18 mouse cellular contexts compared by ENCODE assay signal in genomic region chr6:112330520-112331222, GRCm38 (mm10). TPM values are rescaled to one million over a fixed set of nuclear protein-coding genes. Genes with fewer than 3 reads are reported as not detected.
"Had no signal": no experiment of that assay in that cellular context is flagged by ENCODE, and none has a peak within 500 bp of the region (broad histone marks: within the 10 kb centered on the region; RNA-seq: fewer than 3 reads in every experiment).

No protein-coding gene starts in this region.

- H3K27me3 ChIP-seq: limb, embryonic 12.5 days; megakaryocyte, embryonic 14.5 days; midbrain, embryonic 15.5 days; neural tube, embryonic 13.5 days had no signal

- ATAC-seq: midbrain, embryonic 15.5 days had no signal

- H3K27ac ChIP-seq: layer of hippocampus, adult 2 months; limb, embryonic 12.5 days; liver, embryonic 14.5 days; midbrain, embryonic 15.5 days; neural tube, embryonic 13.5 days; stomach, postnatal 0 days had no signal

- H3K36me3 ChIP-seq: limb, embryonic 12.5 days; midbrain, embryonic 15.5 days; neural tube, embryonic 13.5 days had no signal

- DNase-seq: kidney, adult 9 months; kidney, postnatal 10 days; kidney, postnatal 4 days; liver; lung, embryonic 14.5 days; lung, postnatal 10 days; lung, postnatal 4 days; right cerebral cortex, adult 18-20 months; thymus, postnatal 14 days had no signal

- H3K4me1 ChIP-seq: limb, embryonic 12.5 days; megakaryocyte, embryonic 14.5 days; midbrain, embryonic 15.5 days had no signal

- H3K4me3 ChIP-seq: layer of hippocampus, adult 2 months; limb, embryonic 12.5 days; megakaryocyte, embryonic 14.5 days; midbrain, embryonic 15.5 days; neural tube, embryonic 13.5 days had no signal

- H3K4me2 ChIP-seq: limb, embryonic 12.5 days; lung, embryonic 14.5 days; midbrain, embryonic 11.5 days; midbrain, embryonic 15.5 days; neural tube, embryonic 13.5 days had no signal

- H3K9me3 ChIP-seq: limb, embryonic 12.5 days; megakaryocyte, embryonic 14.5 days; midbrain, embryonic 15.5 days; neural tube, embryonic 13.5 days had no signal

- H3K9ac ChIP-seq: limb, embryonic 12.5 days; liver, embryonic 14.5 days; lung, embryonic 14.5 days; midbrain, embryonic 15.5 days; neural tube, embryonic 13.5 days had no signal

RNA-seq across cellular contexts. Expression of gene Lmcd1, which starts 57.1 kb away (rescaled TPM):
- total RNA-seq: monocyte, adult 5-6 weeks had no signal

RNA-seq across cellular contexts. Expression of gene Ssu2, which starts 57.2 kb away (rescaled TPM):
- total RNA-seq: monocyte, adult 5-6 weeks had no signal
